Mouse (Mus musculus): ENCODE measurements around the gene Tex21. TPM values are rescaled to one million over a fixed set of nuclear protein-coding genes. Genes with fewer than 3 reads are reported as not detected.

The Tex21 gene
- total and polyA plus RNA-seq, 3 experiments: 4.4 to 6.7 TPM; not detected in 1

DNA sequence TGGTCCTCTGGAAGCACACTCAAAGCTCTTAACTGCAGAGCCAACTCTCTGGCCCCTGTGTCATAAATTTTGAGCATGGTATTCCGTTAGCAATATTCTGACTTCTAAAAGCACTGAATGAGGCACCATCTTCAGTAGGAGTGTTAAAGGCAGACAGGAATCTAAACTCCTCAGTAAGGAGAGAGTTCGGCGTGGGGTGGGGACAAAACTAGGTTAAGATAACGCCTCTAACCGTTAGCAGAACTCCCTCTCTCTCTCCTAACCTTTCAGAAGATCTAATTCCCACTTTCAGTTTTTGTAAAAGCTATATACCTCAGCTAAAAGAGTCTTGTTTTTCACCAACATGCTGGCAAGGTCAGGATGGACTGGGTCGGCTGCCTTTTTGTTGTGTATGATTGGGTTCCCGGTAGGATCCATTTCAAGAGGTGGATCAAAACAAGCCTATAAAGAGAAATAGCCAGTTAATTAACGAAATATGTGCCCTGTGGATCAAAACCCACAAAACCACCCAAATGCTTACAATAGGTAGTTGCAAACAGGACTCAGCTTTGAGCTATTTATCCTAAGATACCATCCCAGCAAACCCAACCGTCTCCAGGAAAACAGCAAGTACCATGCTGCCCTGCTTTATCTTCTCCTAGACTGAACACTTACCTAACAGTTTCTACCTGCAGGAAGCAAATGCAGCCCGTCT is 7.3 kb downstream of the Tex21 start:
- Histone ChIP-seq H3K4me1 (ENCODE audit: control insufficient read depth in 1 of 2, insufficient read depth in 2 of 2, low read length in 2 of 2) (peaks cover 29 to 40% of the 10 kb centered on the region in 2 experiments), H3K4me3 (ENCODE audit: control insufficient read depth in 1 of 2, insufficient read depth in 1 of 2, low read depth in 2 of 2, low read length in 2 of 2) (peak overlapping the region; percentile 50 to 77), H3K9ac (ENCODE audit: control insufficient read depth, low read depth, low read length, poor library complexity, severe bottlenecking) (peak overlapping the region; percentile 77), H3K27me3 (ENCODE audit: control insufficient read depth in 1 of 2, insufficient read depth in 2 of 2, low read length in 2 of 2) (no peaks in the 10 kb centered on the region), H3K36me3 (ENCODE audit: control insufficient read depth in 1 of 2, insufficient read depth in 2 of 2, low read length in 2 of 2) (peaks cover 0 to 45% of the 10 kb centered on the region in 2 experiments; a peak in 2 of 4 replicates), H3K79me2 (ENCODE audit: control insufficient read depth, insufficient read depth, low read length, poor library complexity) (peaks cover 4% of the 10 kb centered on the region; the same call in 1 of the 2 replicates), H3K9me3 (replicated peaks; ENCODE audit: insufficient read depth, low read length) (no peaks in the 10 kb centered on the region), H3K27ac (ENCODE audit: control insufficient read depth, low read depth, low read length) (peak overlapping the region; percentile 100)
- TF ChIP-seq ZC3H11A (IDR thresholded peaks at IDR 0.05; ENCODE audit: low read depth, low read length): no peak
- TF ChIP-seq POLR2A (IDR thresholded peaks at IDR 0.05; ENCODE audit: control insufficient read depth in 1 of 2, insufficient read depth in 1 of 2, low read depth in 1 of 2, low read length in 2 of 2, poor library complexity in 1 of 2): peak in 1 of 2 experiments; percentile 65; a peak in 2 of 4 replicates
- TF ChIP-seq ETS1 (IDR thresholded peaks at IDR 0.05; ENCODE audit: low read depth, low read length): peak; percentile 63
- peak; percentile 59; the same call in 1 of the 2 replicates for TF ChIP-seq MYC (IDR thresholded peaks at IDR 0.05; ENCODE audit: low read depth, low read length)
- TF ChIP-seq ZMIZ1 (IDR thresholded peaks at IDR 0.05; ENCODE audit: low read depth, low read length): peak; percentile 92
- peak; percentile 90 for TF ChIP-seq MYB (IDR thresholded peaks at IDR 0.05; ENCODE audit: low read depth, low read length)
- peak; percentile 60 for TF ChIP-seq NELFE (IDR thresholded peaks at IDR 0.05; ENCODE audit: low read depth, low read length)
- peak; percentile 81 for TF ChIP-seq SIN3A (IDR thresholded peaks at IDR 0.05; ENCODE audit: low read length)
- TF ChIP-seq EP300 (IDR thresholded peaks at IDR 0.05; ENCODE audit: low read depth in 1 of 2, low read length in 2 of 2): peak; percentile 80 to 85
- TF ChIP-seq POLR2AphosphoS2 (IDR thresholded peaks at IDR 0.05; ENCODE audit: low read length): peak; percentile 76; the same call in 1 of the 2 replicates
- TF ChIP-seq MXI1 (IDR thresholded peaks at IDR 0.05; ENCODE audit: low read depth, low read length): 0 out of 2 replicates have a peak, but pooled peaks have one; percentile 37
- TF ChIP-seq CHD1 (IDR thresholded peaks at IDR 0.05; ENCODE audit: low read depth, low read length): no peak; the same call in 1 of the 2 replicates
- TF ChIP-seq GATA1 (IDR thresholded peaks at IDR 0.05; ENCODE audit: low read depth, low read length): peak; percentile 81
- peak; percentile 48; the same call in 1 of the 2 replicates for TF ChIP-seq MAX (IDR thresholded peaks at IDR 0.05; ENCODE audit: low read length)
- TF ChIP-seq TBP (IDR thresholded peaks at IDR 0.05; ENCODE audit: low read depth, low read length): peak; percentile 84
- TF ChIP-seq RCOR1 (IDR thresholded peaks at IDR 0.05; ENCODE audit: low read depth, low read length): peak; percentile 60
- no peak for TF ChIP-seq UBTF (IDR thresholded peaks at IDR 0.05; ENCODE audit: borderline replicate concordance, insufficient read depth, low read depth, low read length)
- no peak for TF ChIP-seq ELF1 (IDR thresholded peaks at IDR 0.05; ENCODE audit: low read depth, low read length)
- TF ChIP-seq TCF12 (IDR thresholded peaks at IDR 0.05; ENCODE audit: low read depth, low read length): peak; percentile 81
- no peak for TF ChIP-seq MAFK (IDR thresholded peaks at IDR 0.05; ENCODE audit: borderline replicate concordance, low read depth, low read length)
- peak; percentile 76 for DNase-seq (ENCODE audit: low read depth, low spot score)

Data from MEL (cell line).